Mouse (Mus musculus) myocyte (in vitro differentiated cells): ENCODE results near the gene Lamtor1. TPM values are rescaled to one million over a fixed set of nuclear protein-coding genes. Genes with fewer than 3 reads are reported as not detected.

Experiments used
- H3K27me3 ChIP-seq: one replicate; pipeline ENCODE4 v1.6.1; 2011; ENCODE audit not compliant: control insufficient read depth, insufficient read depth, insufficient read length
- H3K36me3 ChIP-seq: one replicate; pipeline ENCODE4 v1.6.1; 2011; ENCODE audit not compliant: control insufficient read depth, insufficient read depth
- H3K4me2 ChIP-seq: one replicate; pipeline ENCODE4 v1.6.1; 2011; ENCODE audit warnings: low read depth, control low read depth
- H3K4me3 ChIP-seq: one replicate; pipeline ENCODE4 v1.5.1; 2011; ENCODE audit warnings: mild to moderate bottlenecking, control low read depth, moderate library complexity
- H3K79me2 ChIP-seq: one replicate; pipeline ENCODE4 v1.6.1; 2011; ENCODE audit not compliant: control insufficient read depth, insufficient read depth
- H3ac ChIP-seq: one replicate; pipeline ENCODE4 v1.6.1; 2011; ENCODE audit not compliant: control insufficient read depth, insufficient read length
- CEBPB ChIP-seq: IDR thresholded peaks from 2 replicates; pipeline ENCODE4 v1.6.1; 2011; ENCODE audit warnings: mild to moderate bottlenecking, moderate library complexity; ENCODE audit not compliant: poor library complexity, insufficient read depth, severe bottlenecking
- E2F4 ChIP-seq: IDR thresholded peaks from one replicate; pipeline ENCODE4 v1.6.1; 2011; ENCODE audit warnings: mild to moderate bottlenecking, control low read depth, moderate library complexity; ENCODE audit not compliant: insufficient read depth
- MAX ChIP-seq: IDR thresholded peaks from one replicate; pipeline ENCODE4 v1.6.1; 2011; ENCODE audit warnings: low read depth, mild to moderate bottlenecking, control low read depth
- MYOD1 ChIP-seq, 3 experiments: IDR thresholded peaks; one replicate each; pipeline ENCODE4 v1.6.1; 2011; ENCODE audit warnings: control low read depth in 2 of 3, low read depth in 2 of 3, mild to moderate bottlenecking in 2 of 3, moderate library complexity in 1 of 3; ENCODE audit not compliant: insufficient read length in 2 of 3, control insufficient read depth in 1 of 3
- MYOG ChIP-seq, 3 experiments: IDR thresholded peaks; one replicate each; pipeline ENCODE4 v1.6.1; 2011; ENCODE audit warnings: control low read depth in 2 of 3, low read depth in 2 of 3, mild to moderate bottlenecking in 2 of 3; ENCODE audit not compliant: insufficient read length in 2 of 3, control insufficient read depth in 1 of 3, insufficient read depth in 1 of 3
- POLR2A ChIP-seq: IDR thresholded peaks from one replicate; pipeline ENCODE4 v1.6.1; 2011; ENCODE audit warnings: low read depth, mild to moderate bottlenecking, control low read depth, moderate library complexity; ENCODE audit not compliant: insufficient read length
- POLR2AphosphoS2 ChIP-seq: IDR thresholded peaks from one replicate; pipeline ENCODE4 v1.6.1; 2011; ENCODE audit warnings: low read depth, control low read depth; ENCODE audit not compliant: insufficient read length
- REST ChIP-seq: IDR thresholded peaks from one replicate; pipeline ENCODE4 v1.6.1; 2011; ENCODE audit warnings: mild to moderate bottlenecking, control low read depth, moderate library complexity; ENCODE audit not compliant: insufficient read depth, insufficient read length
- SRF ChIP-seq: IDR thresholded peaks from one replicate; pipeline ENCODE4 v1.6.1; 2011; ENCODE audit warnings: low read depth; ENCODE audit not compliant: control insufficient read depth, insufficient read length
- TCF12 ChIP-seq: IDR thresholded peaks from one replicate; pipeline ENCODE4 v1.6.1; 2011; ENCODE audit warnings: mild to moderate bottlenecking, control low read depth; ENCODE audit not compliant: poor library complexity, insufficient read depth, severe bottlenecking
- TCF3 ChIP-seq: IDR thresholded peaks from one replicate; pipeline ENCODE4 v1.6.1; 2011; ENCODE audit warnings: low read depth, control low read depth; ENCODE audit not compliant: insufficient read length
- USF1 ChIP-seq: IDR thresholded peaks from one replicate; pipeline ENCODE4 v1.6.1; 2011; ENCODE audit warnings: low read depth, mild to moderate bottlenecking, control low read depth, moderate library complexity
- polyA plus RNA-seq: library from polyadenylated mRNA; unstranded; fragments of >200 nt; fragmentation: generic; extraction: Trizol; gene quantifications from one replicate; pipeline ENCODE4 v1.2.1, GENCODE M21; 2012; ENCODE audit warnings: missing spikeins

The Lamtor1 gene
- polyA plus RNA-seq, 1 experiment, result 202 TPM

DNA sequence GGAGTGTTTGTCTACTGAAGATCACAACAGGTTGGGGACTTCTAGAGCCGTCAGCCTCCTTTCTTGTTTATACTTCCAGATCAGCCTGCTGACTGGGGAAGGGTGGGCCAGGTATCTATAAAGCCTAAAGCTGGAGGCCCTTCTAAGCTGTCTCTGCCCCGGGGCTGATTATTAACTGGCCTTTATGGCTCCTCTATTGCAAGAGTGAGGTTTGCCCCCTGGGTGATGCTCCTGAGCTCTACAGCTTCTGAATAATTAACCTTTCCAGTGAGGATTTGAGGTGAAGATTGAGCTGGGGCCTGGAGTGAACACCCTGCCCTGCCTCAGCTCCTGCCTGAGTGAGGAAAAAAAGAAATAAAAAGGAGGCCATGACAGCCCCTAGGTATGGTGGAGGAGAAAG is 35.1 kb upstream of the Lamtor1 start, which contains the start of gene Folr1:
TSS of gene Folr1 (minus strand) at position 160 of the 400 bp plus-strand sequence.
- H3K4me2 ChIP-seq, result no peak within 1 kb of the TSS
- no peaks in the 10 kb centered on the region for H3K27me3 ChIP-seq
- no peak within 1 kb of the TSS for H3ac ChIP-seq
- H3K4me3 ChIP-seq, result no peak within 1 kb of the TSS
- H3K79me2 ChIP-seq, result no peaks in the 10 kb centered on the region
- no peaks in the 10 kb centered on the region for H3K36me3 ChIP-seq
- TF ChIP-seq E2F4, result no peak
- no peak for TF ChIP-seq POLR2A
- TF ChIP-seq MYOG (IDR thresholded peaks at IDR 0.05; ENCODE audit: control insufficient read depth in 1 of 3, insufficient read depth in 1 of 3, insufficient read length in 2 of 3, low read depth in 2 of 3), result no peak
- TF ChIP-seq TCF3, result no peak
- no peak for TF ChIP-seq CEBPB
- no peak for TF ChIP-seq SRF
- TF ChIP-seq TCF12, result no peak
- TF ChIP-seq MAX, result no peak
- no peak for TF ChIP-seq POLR2AphosphoS2
- no peak for TF ChIP-seq REST
- no peak for TF ChIP-seq USF1
- TF ChIP-seq MYOD1 (IDR thresholded peaks at IDR 0.05; ENCODE audit: control insufficient read depth in 1 of 3, insufficient read length in 2 of 3, low read depth in 2 of 3), result no peak

DNA sequence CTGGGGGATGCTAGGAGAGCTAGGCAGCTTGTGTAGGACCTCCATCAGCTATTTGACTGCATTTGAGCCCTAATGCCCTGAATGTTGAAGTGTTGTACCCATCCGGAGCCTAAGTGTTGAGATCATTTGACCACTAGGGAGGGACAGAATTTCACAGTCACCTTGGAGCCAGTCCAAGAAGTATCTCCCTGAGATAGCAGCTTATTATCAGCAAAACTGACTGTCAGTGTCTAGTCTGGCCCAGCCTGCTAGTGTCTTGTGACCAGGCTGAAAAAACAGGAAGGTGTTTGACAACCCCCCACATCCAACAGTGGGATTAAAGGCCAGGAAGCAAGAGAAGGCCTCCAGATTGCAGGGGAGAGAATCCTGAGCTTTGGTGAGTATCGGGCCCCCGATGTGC is 34.4 kb upstream of the Lamtor1 start:
- Histone ChIP-seq H3K4me3 (no peak overlapping the region), H3K27me3 (no peaks in the 10 kb centered on the region), H3K4me2 (no peak overlapping the region), H3K36me3 (no peaks in the 10 kb centered on the region), H3ac (no peak overlapping the region), H3K79me2 (no peaks in the 10 kb centered on the region)
- TF ChIP-seq TCF12 (no peak), POLR2AphosphoS2 (no peak), REST (no peak), CEBPB (no peak), POLR2A (no peak), USF1 (no peak), SRF (no peak), MYOD1 (IDR thresholded peaks at IDR 0.05; ENCODE audit: control insufficient read depth in 1 of 3, insufficient read length in 2 of 3, low read depth in 2 of 3) (no peak), E2F4 (no peak), MAX (no peak)

DNA sequence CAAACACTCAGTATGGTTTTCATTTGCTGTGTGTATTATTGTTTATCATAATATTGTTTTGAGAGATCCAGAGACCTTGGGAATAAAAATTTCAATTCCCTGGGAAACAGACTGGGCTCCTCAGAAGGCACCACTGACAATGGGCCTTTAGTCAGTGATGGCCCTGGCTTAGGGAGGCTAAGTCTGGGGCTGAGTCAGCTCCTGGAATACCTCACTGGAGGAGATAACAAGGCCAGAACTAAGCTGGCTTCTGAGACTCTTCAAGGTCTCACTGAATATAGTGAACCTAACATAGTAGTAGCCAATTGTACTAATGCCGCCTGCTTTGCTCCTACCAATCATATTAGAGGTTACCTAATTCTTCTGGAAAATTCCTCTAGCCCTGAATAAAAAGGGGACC is 29.7 kb upstream of the Lamtor1 start:
- H3K4me3 ChIP-seq, result no peak overlapping the region
- TF ChIP-seq POLR2A (no peak), TCF3 (no peak), MYOD1 (IDR thresholded peaks at IDR 0.05; ENCODE audit: control insufficient read depth in 1 of 3, insufficient read length in 2 of 3, low read depth in 2 of 3) (no peak), USF1 (no peak), SRF (no peak), TCF12 (no peak), MAX (no peak), CEBPB (no peak), POLR2AphosphoS2 (no peak), REST (no peak), MYOG (IDR thresholded peaks at IDR 0.05; ENCODE audit: control insufficient read depth in 1 of 3, insufficient read depth in 1 of 3, insufficient read length in 2 of 3, low read depth in 2 of 3) (no peak), E2F4 (no peak)
- H3K4me2 ChIP-seq, result no peak overlapping the region
- H3K36me3 ChIP-seq, result no peaks in the 10 kb centered on the region
- H3ac ChIP-seq, result no peak overlapping the region
- no peaks in the 10 kb centered on the region for H3K27me3 ChIP-seq
- H3K79me2 ChIP-seq, result no peaks in the 10 kb centered on the region

DNA sequence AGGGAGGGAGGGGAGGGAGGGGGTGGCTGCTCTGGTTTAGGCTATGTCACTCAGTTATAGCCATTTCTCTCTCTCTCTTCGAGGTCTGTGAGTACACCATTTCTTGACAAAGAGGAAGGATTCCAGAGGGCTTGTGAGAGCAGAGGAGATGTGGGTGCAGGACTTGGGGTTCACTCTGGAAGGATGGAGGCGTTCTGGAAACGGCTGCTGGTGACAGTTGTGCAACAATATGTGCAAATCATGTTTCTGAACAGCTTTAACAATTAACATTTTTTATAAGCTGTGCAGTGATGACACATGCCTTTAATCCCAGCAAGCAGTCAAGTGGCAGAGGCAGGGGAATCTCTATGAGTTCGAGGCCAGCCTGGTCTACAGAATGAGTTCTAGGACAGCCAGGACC is 24.8 kb upstream of the Lamtor1 start:
- H3ac ChIP-seq, result no peak overlapping the region
- no peaks in the 10 kb centered on the region for H3K79me2 ChIP-seq
- H3K36me3 ChIP-seq, result no peaks in the 10 kb centered on the region
- H3K4me2 ChIP-seq, result no peak overlapping the region
- no peak overlapping the region for H3K4me3 ChIP-seq
- TF ChIP-seq MYOG (IDR thresholded peaks at IDR 0.05; ENCODE audit: control insufficient read depth in 1 of 3, insufficient read depth in 1 of 3, insufficient read length in 2 of 3, low read depth in 2 of 3) (no peak), MAX (no peak)
- no peaks in the 10 kb centered on the region for H3K27me3 ChIP-seq

DNA sequence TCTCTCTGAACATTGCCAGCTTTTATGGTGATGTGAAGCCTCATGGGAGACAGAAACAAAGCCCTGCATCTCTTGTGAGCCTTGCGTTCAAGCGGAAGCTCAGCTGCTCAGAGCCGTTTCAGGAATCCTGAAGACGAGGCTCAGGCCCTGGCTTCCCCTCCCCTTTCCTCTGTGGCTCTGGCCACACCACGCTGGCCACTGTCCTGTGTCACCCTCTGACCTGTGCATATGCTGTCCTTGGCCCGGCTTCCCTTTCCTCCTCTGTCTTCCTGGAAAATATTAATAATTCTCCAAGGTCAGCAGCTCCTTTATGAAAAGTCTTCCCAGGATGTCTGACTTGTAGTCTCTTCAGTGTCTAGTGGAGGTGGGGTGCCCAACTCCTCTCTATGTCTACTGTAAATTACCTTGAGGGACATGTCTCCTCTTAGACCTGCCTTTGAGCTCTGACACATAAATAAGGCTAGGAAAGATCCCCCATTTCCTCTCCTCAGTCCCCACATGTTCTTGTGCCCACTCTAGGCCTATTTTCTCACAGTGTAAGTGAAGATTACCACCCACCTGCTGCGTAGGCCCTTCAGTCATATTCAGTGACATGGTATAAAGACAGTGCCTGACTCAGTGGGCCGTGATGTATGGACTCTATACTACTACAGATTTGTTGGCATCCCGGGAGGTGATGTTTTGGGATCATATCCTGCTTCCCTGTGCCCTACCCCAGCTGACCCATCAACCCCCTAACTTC is 23.1 kb upstream of the Lamtor1 start:
- Histone ChIP-seq H3K4me3 (no peak overlapping the region), H3K79me2 (no peaks in the 10 kb centered on the region), H3K4me2 (no peak overlapping the region), H3ac (no peak overlapping the region), H3K36me3 (no peaks in the 10 kb centered on the region), H3K27me3 (no peaks in the 10 kb centered on the region)
- TF ChIP-seq USF1 (no peak), POLR2AphosphoS2 (no peak), E2F4 (no peak), TCF12 (no peak), MYOG (IDR thresholded peaks at IDR 0.05; ENCODE audit: control insufficient read depth in 1 of 3, insufficient read depth in 1 of 3, insufficient read length in 2 of 3, low read depth in 2 of 3) (no peak), SRF (no peak), MYOD1 (IDR thresholded peaks at IDR 0.05; ENCODE audit: control insufficient read depth in 1 of 3, insufficient read length in 2 of 3, low read depth in 2 of 3) (no peak), TCF3 (no peak), CEBPB (no peak)
